Mouse (Mus musculus) retina, postnatal 1 day (tissue): ENCODE data around the gene Unk.
A peak's percentile ranks its signal among the peaks of the same experiment; 100 is the strongest.

Experiments
- DNase-seq: peaks from one replicate; pipeline ENCODE4 v3.0.0-alpha.2; 2012

The Unk gene

DNA sequence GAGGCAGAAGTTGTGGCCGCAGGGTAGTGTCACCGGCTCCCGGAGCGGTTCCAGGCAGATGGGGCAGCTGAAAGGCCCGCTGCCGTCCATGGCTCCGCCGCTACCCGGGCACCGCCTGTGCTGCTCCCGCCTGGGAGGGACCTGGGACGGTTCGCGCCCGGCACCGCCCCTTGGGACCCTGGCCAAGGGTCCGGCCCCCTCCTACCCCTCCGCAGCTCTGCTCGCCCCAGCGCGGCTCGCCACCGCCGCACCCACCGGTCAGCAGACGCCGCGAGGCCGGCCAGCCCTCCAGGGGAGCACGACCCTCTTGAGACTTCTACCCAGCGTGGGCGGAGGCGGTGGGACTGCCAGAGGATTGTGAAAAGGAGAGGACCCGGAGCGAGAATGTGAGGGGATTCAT lies 80.0 kb downstream of the Unk start:
- peak; percentile 34 for DNase-seq

DNA sequence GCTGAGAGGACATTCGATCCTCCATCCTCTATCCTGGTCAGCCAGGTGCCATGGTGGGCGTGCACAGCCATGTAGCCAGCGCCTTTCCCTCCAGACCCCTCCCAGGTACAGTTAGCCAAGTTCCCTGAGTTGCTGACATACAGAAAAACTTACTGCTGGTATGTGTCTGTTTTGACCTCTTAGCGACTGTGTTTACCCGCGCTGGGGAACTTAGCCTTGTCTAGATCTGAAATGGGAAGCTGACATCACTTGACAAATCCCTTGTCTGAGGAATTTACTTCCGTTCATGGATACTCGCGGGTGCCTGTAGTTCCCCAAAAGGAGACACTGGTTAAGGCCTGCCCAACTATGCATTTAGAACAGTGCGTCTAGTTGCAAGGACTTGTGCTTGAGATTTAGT lies 80.4 kb downstream of the Unk start:
- no peak for DNase-seq
